Comparison of ENCODE assay signal across 26 mouse cellular contexts in the genomic region with DNA sequence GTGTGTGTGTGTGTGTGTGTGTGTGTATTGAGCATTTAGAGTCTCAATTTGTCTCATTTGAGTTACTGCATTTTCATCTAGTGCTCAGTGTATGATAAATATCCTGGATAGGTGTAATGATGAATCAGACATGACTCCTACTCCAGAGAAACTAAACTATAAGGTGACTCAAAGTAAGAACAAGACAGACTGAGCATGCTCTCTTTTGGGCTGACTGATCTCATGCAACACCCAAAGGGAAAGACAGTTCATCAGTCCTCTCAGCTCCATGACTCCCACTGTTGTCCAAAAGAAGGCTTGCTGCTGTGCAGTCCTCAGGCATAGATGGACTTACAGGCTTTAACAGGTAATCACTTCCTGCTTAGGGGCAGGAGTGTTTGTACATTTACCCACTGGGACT.
"Had no signal": no experiment of that assay in that cellular context is flagged by ENCODE, and none has a peak within 500 bp of the region (broad histone marks: within the 10 kb centered on the region; RNA-seq: fewer than 3 reads in every experiment).

No protein-coding gene starts in this region.

- H3K9ac ChIP-seq: heart, embryonic 13.5 days; heart, embryonic 15.5 days; hindbrain, embryonic 13.5 days; hindbrain, embryonic 15.5 days; kidney, embryonic 15.5 days; limb, embryonic 12.5 days; liver, embryonic 13.5 days had no signal

- H3K4me2 ChIP-seq: heart, embryonic 11.5 days; heart, embryonic 13.5 days; heart, embryonic 15.5 days; hindbrain, embryonic 13.5 days; hindbrain, embryonic 15.5 days; kidney, embryonic 15.5 days; limb, embryonic 12.5 days; liver, embryonic 11.5 days; liver, embryonic 13.5 days had no signal

- H3K4me3 ChIP-seq: heart, adult 2 months; heart, embryonic 13.5 days; heart, embryonic 15.5 days; hindbrain, embryonic 13.5 days; hindbrain, embryonic 15.5 days; kidney, embryonic 15.5 days; left cerebral cortex, adult 2 months; limb, embryonic 10.5 days; limb, embryonic 12.5 days; liver, embryonic 13.5 days had no signal

- H3K27ac ChIP-seq: heart, adult 2 months; heart, embryonic 13.5 days; heart, embryonic 15.5 days; hindbrain, embryonic 13.5 days; hindbrain, embryonic 15.5 days; hindbrain, postnatal 0 days; kidney, embryonic 15.5 days; kidney, postnatal 0 days; left cerebral cortex, adult 2 months; limb, embryonic 10.5 days; limb, embryonic 12.5 days; liver, embryonic 13.5 days had no signal

- H3K27me3 ChIP-seq: heart, embryonic 13.5 days; heart, embryonic 15.5 days; hindbrain, embryonic 13.5 days; hindbrain, embryonic 15.5 days; kidney, embryonic 15.5 days; limb, embryonic 12.5 days; liver, embryonic 13.5 days had no signal

- H3K36me3 ChIP-seq: heart, embryonic 13.5 days; heart, embryonic 15.5 days; hindbrain, embryonic 13.5 days; hindbrain, embryonic 15.5 days; kidney, embryonic 15.5 days; limb, embryonic 10.5 days; limb, embryonic 12.5 days; liver, embryonic 13.5 days had no signal

- DNase-seq: gastrocnemius, postnatal 14 days; gastrocnemius, postnatal 36 days; heart, adult 11 months; heart, adult 2 months; heart, postnatal 14 days; heart, postnatal 36 days; kidney, adult 11 months; kidney, adult 2 months; kidney, adult 9 months; kidney, postnatal 14 days; kidney, postnatal 36 days; liver; liver, embryonic 13.5 days had no signal

- H3K4me1 ChIP-seq: heart, embryonic 15.5 days; hindbrain, embryonic 13.5 days; hindbrain, embryonic 15.5 days; kidney, embryonic 15.5 days; limb, embryonic 10.5 days; limb, embryonic 12.5 days had no signal

- ATAC-seq: hindbrain, postnatal 0 days; intestine, embryonic 16.5 days had no signal

- H3K9me3 ChIP-seq: heart, embryonic 13.5 days; heart, embryonic 15.5 days; hindbrain, embryonic 13.5 days; hindbrain, embryonic 15.5 days; kidney, embryonic 15.5 days; limb, embryonic 10.5 days; limb, embryonic 12.5 days; liver, embryonic 13.5 days had no signal
